Mouse (Mus musculus): ENCODE measurements around the gene Afm. TPM values are rescaled to one million over a fixed set of nuclear protein-coding genes. Genes with fewer than 3 reads are reported as not detected.

Afm gene
- polyA plus RNA-seq, 1 experiment from 2014 or later = not detected

- H3K4me2 ChIP-seq = no peak overlapping the region
- H3K4me3 ChIP-seq = no peak overlapping the region
- no peak for ATAC-seq (ENCODE audit: insufficient number of reproducible peaks, insufficient read depth, low FRiP score, low TSS enrichment, low read depth)
- H3K27ac ChIP-seq = no peak overlapping the region
- H3K27me3 ChIP-seq = no peaks in the 10 kb centered on the region
- WGBS = 93% methylated on average over 11 of the region's 11 CpGs
- H3K9me3 ChIP-seq = no peaks in the 10 kb centered on the region
- no peak overlapping the region for H3K9ac ChIP-seq
- no peaks in the 10 kb centered on the region for H3K36me3 ChIP-seq
- no peaks in the 10 kb centered on the region for H3K4me1 ChIP-seq
These were observed 43.1 kb downstream of the Afm start for GRCm38 (mm10) chr5:90561721-90562275.

- Histone ChIP-seq H3K4me2 (no peak overlapping the region), H3K9me3 (no peaks in the 10 kb centered on the region), H3K27ac (no peak overlapping the region), H3K9ac (no peak overlapping the region), H3K4me1 (no peaks in the 10 kb centered on the region), H3K27me3 (no peaks in the 10 kb centered on the region), H3K36me3 (no peaks in the 10 kb centered on the region), H3K4me3 (no peak overlapping the region)
- 79% methylated on average over 4 of the region's 4 CpGs for WGBS
- no peak for ATAC-seq (ENCODE audit: insufficient number of reproducible peaks, insufficient read depth, low FRiP score, low TSS enrichment, low read depth)
These were observed 44.1 kb downstream of the Afm start for GRCm38 (mm10) chr5:90562880-90563279.

GRCm38 (mm10) chr5:90564161-90564560 is 45.4 kb downstream of the Afm start:
- WGBS = 88% methylated on average over 4 of the region's 4 CpGs
- Histone ChIP-seq H3K9ac (no peak overlapping the region), H3K4me2 (no peak overlapping the region), H3K27me3 (no peaks in the 10 kb centered on the region), H3K9me3 (no peaks in the 10 kb centered on the region), H3K27ac (no peak overlapping the region), H3K4me3 (no peak overlapping the region), H3K36me3 (no peaks in the 10 kb centered on the region), H3K4me1 (no peaks in the 10 kb centered on the region)
- no peak for ATAC-seq (ENCODE audit: insufficient number of reproducible peaks, insufficient read depth, low FRiP score, low TSS enrichment, low read depth)

- Histone ChIP-seq H3K27me3 (no peaks in the 10 kb centered on the region), H3K36me3 (no peaks in the 10 kb centered on the region), H3K9ac (no peak overlapping the region), H3K9me3 (no peaks in the 10 kb centered on the region), H3K4me3 (no peak overlapping the region), H3K4me1 (0 out of 2 replicates have a peak, but pooled peaks cover 4% of the 10 kb centered on the region), H3K4me2 (no peak overlapping the region), H3K27ac (no peak overlapping the region)
- no peak for ATAC-seq (ENCODE audit: insufficient number of reproducible peaks, insufficient read depth, low FRiP score, low TSS enrichment, low read depth)
- WGBS = 80% methylated on average over 6 of the region's 6 CpGs
These were observed 46.5 kb downstream of the Afm start for GRCm38 (mm10) chr5:90565205-90565604.

GRCm38 (mm10) chr5:90567788-90568187 is 49.1 kb downstream of the Afm start:
- no peak overlapping the region for H3K9ac ChIP-seq
- no peaks in the 10 kb centered on the region for H3K9me3 ChIP-seq

GRCm38 (mm10) chr5:90568338-90568737 is 49.6 kb downstream of the Afm start:
- Histone ChIP-seq H3K4me2 (no peak overlapping the region), H3K4me1 (0 out of 2 replicates have a peak, but pooled peaks cover 4% of the 10 kb centered on the region), H3K4me3 (no peak overlapping the region), H3K36me3 (no peaks in the 10 kb centered on the region), H3K27ac (no peak overlapping the region), H3K9ac (no peak overlapping the region), H3K9me3 (no peaks in the 10 kb centered on the region), H3K27me3 (no peaks in the 10 kb centered on the region)
- no peak for ATAC-seq (ENCODE audit: insufficient number of reproducible peaks, insufficient read depth, low FRiP score, low TSS enrichment, low read depth)

More at GRCm38 (mm10) chr5:90567788-90568187, 49.1 kb downstream of the Afm start:
- no peaks in the 10 kb centered on the region for H3K27me3 ChIP-seq
- no peak for ATAC-seq (ENCODE audit: insufficient number of reproducible peaks, insufficient read depth, low FRiP score, low TSS enrichment, low read depth)
- H3K4me3 ChIP-seq = no peak overlapping the region
- no peak overlapping the region for H3K27ac ChIP-seq
- no peak overlapping the region for H3K4me2 ChIP-seq
- H3K36me3 ChIP-seq = no peaks in the 10 kb centered on the region
- H3K4me1 ChIP-seq = 0 out of 2 replicates have a peak, but pooled peaks cover 4% of the 10 kb centered on the region
- 73% methylated on average over 5 of the region's 5 CpGs for WGBS

- no peak overlapping the region for H3K27ac ChIP-seq
- ATAC-seq (ENCODE audit: insufficient number of reproducible peaks, insufficient read depth, low FRiP score, low TSS enrichment, low read depth) = no peak
- H3K4me3 ChIP-seq = no peak overlapping the region
- 37% methylated on average over 3 of the region's 3 CpGs for WGBS
- no peaks in the 10 kb centered on the region for H3K27me3 ChIP-seq
- H3K4me2 ChIP-seq = no peak overlapping the region
- H3K9ac ChIP-seq = no peak overlapping the region
- no peaks in the 10 kb centered on the region for H3K36me3 ChIP-seq
- H3K9me3 ChIP-seq = no peaks in the 10 kb centered on the region
- H3K4me1 ChIP-seq = 0 out of 2 replicates have a peak, but pooled peaks cover 4% of the 10 kb centered on the region
These were observed 52.5 kb downstream of the Afm start for GRCm38 (mm10) chr5:90571216-90571615.

GRCm38 (mm10) chr5:90577751-90578150 is 59.0 kb downstream of the Afm start:
- Histone ChIP-seq H3K4me3 (no peak overlapping the region), H3K9me3 (peaks cover 3% of the 10 kb centered on the region; the same call in 1 of the 2 replicates), H3K27ac (no peak overlapping the region), H3K27me3 (no peaks in the 10 kb centered on the region), H3K4me1 (no peaks in the 10 kb centered on the region), H3K36me3 (no peaks in the 10 kb centered on the region), H3K9ac (no peak overlapping the region), H3K4me2 (no peak overlapping the region)
- WGBS = 84% methylated on average over 9 of the region's 9 CpGs
- no peak for ATAC-seq (ENCODE audit: insufficient number of reproducible peaks, insufficient read depth, low FRiP score, low TSS enrichment, low read depth)

- no peaks in the 10 kb centered on the region for H3K27me3 ChIP-seq
- 77% methylated on average over 9 of the region's 9 CpGs for WGBS
- H3K4me3 ChIP-seq = no peak overlapping the region
- no peak overlapping the region for H3K4me2 ChIP-seq
- no peak for ATAC-seq (ENCODE audit: insufficient number of reproducible peaks, insufficient read depth, low FRiP score, low TSS enrichment, low read depth)
- H3K9ac ChIP-seq = no peak overlapping the region
- no peak overlapping the region for H3K27ac ChIP-seq
- H3K4me1 ChIP-seq = no peaks in the 10 kb centered on the region
- H3K36me3 ChIP-seq = no peaks in the 10 kb centered on the region
- peaks cover 3% of the 10 kb centered on the region; the same call in 1 of the 2 replicates for H3K9me3 ChIP-seq
These were observed 60.8 kb downstream of the Afm start for GRCm38 (mm10) chr5:90579556-90579955.

GRCm38 (mm10) chr5:90582179-90582578 is 63.4 kb downstream of the Afm start:
- Histone ChIP-seq H3K36me3 (no peaks in the 10 kb centered on the region), H3K4me2 (no peak overlapping the region), H3K4me3 (no peak overlapping the region), H3K27me3 (no peaks in the 10 kb centered on the region), H3K9me3 (peaks cover 3% of the 10 kb centered on the region; the same call in 1 of the 2 replicates), H3K4me1 (no peaks in the 10 kb centered on the region), H3K27ac (no peak overlapping the region), H3K9ac (no peak overlapping the region)
- ATAC-seq (ENCODE audit: insufficient number of reproducible peaks, insufficient read depth, low FRiP score, low TSS enrichment, low read depth) = no peak
- WGBS = 87% methylated on average over 6 of the region's 6 CpGs

GRCm38 (mm10) chr5:90584799-90585198 is 66.1 kb downstream of the Afm start:
- 87% methylated on average over 7 of the region's 7 CpGs for WGBS
- ATAC-seq (ENCODE audit: insufficient number of reproducible peaks, insufficient read depth, low FRiP score, low TSS enrichment, low read depth) = no peak
- Histone ChIP-seq H3K36me3 (no peaks in the 10 kb centered on the region), H3K4me1 (no peaks in the 10 kb centered on the region), H3K9ac (no peak overlapping the region), H3K9me3 (peaks cover 3% of the 10 kb centered on the region; the same call in 1 of the 2 replicates), H3K27ac (no peak overlapping the region), H3K27me3 (no peaks in the 10 kb centered on the region; the same call in 1 of the 2 replicates), H3K4me3 (no peak overlapping the region), H3K4me2 (no peak overlapping the region)

GRCm38 (mm10) chr5:90586511-90586910 is 67.8 kb downstream of the Afm start:
- no peak overlapping the region for H3K4me2 ChIP-seq
- 72% methylated on average over 5 of the region's 5 CpGs for WGBS
- H3K27ac ChIP-seq = no peak overlapping the region
- no peaks in the 10 kb centered on the region for H3K36me3 ChIP-seq
- no peaks in the 10 kb centered on the region for H3K9me3 ChIP-seq
- no peaks in the 10 kb centered on the region for H3K4me1 ChIP-seq
- no peaks in the 10 kb centered on the region; the same call in 1 of the 2 replicates for H3K27me3 ChIP-seq
- H3K9ac ChIP-seq = no peak overlapping the region
- ATAC-seq (ENCODE audit: insufficient number of reproducible peaks, insufficient read depth, low FRiP score, low TSS enrichment, low read depth) = no peak
- no peak overlapping the region for H3K4me3 ChIP-seq

Measured in embryonic facial prominence, embryonic 13.5 days (tissue).